Mouse (Mus musculus) liver, adult 2 months (tissue): ENCODE data around the gene Hadh.

Experiments used
- CTCF ChIP-seq: fragments of 200-500 bp; IDR thresholded peaks from 2 replicates; pipeline ENCODE4 v1.5.1; 2011; ENCODE audit warnings: low read depth, low read length, control low read depth
- POLR2A ChIP-seq: fragments of 200-500 bp; IDR thresholded peaks from 2 replicates; pipeline ENCODE4 v1.6.1; 2011; ENCODE audit warnings: low read length, control low read depth; ENCODE audit not compliant: insufficient read depth; ENCODE audit errors: extremely low read depth

DNA sequence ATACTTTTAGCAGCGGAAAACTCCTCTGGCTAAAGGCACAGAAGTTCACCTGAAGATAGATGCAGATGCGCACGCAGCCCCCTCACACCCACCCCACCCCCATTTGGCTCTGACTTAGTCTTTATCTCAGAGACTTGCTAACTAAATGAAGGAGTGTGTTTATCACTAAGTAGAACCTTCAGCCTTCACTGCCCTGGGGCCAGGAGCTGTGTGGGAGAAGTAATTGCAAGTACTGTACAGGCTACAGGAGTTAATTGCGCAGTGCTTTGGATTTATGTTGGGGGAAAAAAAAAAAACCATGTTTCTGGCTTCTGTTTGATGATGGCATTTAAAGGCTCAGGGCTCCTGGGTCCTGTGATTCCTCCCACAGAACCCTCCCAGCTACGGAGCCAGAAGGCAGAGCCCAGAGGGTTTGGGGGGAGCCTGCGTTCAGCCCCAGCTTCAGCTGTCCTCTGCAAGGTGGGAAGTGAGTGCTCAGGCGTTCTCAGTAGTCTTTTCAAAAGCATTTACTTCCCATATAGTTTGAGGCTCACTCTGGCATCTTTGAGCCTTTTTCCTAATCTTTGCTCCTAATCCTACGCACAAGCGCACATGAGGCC, 57.7 kb downstream of the Hadh start:
- TF ChIP-seq POLR2A (no peak), CTCF (no peak)
